Mouse (Mus musculus) limb, embryonic 12.5 days (tissue): ENCODE data around the gene Lamb3. TPM values are rescaled to one million over a fixed set of nuclear protein-coding genes. Genes with fewer than 3 reads are reported as not detected.
A peak's percentile ranks its signal among the peaks of the same experiment; 100 is the strongest.

Experiments used
- ATAC-seq: fragments of 200-750 bp; cut with Nextera tagmentation; 2 replicates; pipeline ENCODE4 v1.8.0; 2017; ENCODE audit warnings: low read depth, moderate TSS enrichment; ENCODE audit not compliant: insufficient number of reproducible peaks, insufficient read depth, low FRiP score, low TSS enrichment
- H3K27ac ChIP-seq: fragments of 300-500 bp; sonication (generic); 2 replicates; pipeline ENCODE4 v1.5.1; 2016; ENCODE audit warnings: mild to moderate bottlenecking, moderate library complexity
- H3K27me3 ChIP-seq: fragments of 300-500 bp; sonication (generic); 2 replicates; pipeline ENCODE4 v1.6.1; 2016; ENCODE audit warnings: mild to moderate bottlenecking, moderate library complexity
- H3K36me3 ChIP-seq: fragments of 300-500 bp; sonication (generic); 2 replicates; pipeline ENCODE4 v1.6.1; 2016; ENCODE audit warnings: mild to moderate bottlenecking, moderate library complexity
- H3K4me1 ChIP-seq: fragments of 300-500 bp; sonication (generic); replicated peaks from 2 replicates; pipeline ENCODE4 v1.6.1; 2016
- H3K4me2 ChIP-seq: fragments of 300-500 bp; sonication (generic); 2 replicates; pipeline ENCODE4 v1.6.1; 2016; ENCODE audit warnings: mild to moderate bottlenecking, moderate library complexity
- H3K4me3 ChIP-seq: fragments of 300-500 bp; sonication (generic); replicated peaks from 2 replicates; pipeline ENCODE4 v1.5.1; 2016; ENCODE audit warnings: mild to moderate bottlenecking
- H3K9ac ChIP-seq: fragments of 300-500 bp; sonication (generic); replicated peaks from 2 replicates; pipeline ENCODE4 v1.6.1; 2016; ENCODE audit warnings: mild to moderate bottlenecking, moderate library complexity
- H3K9me3 ChIP-seq: fragments of 300-500 bp; sonication (generic); 2 replicates; pipeline ENCODE4 v1.6.1; 2016; ENCODE audit warnings: mild to moderate bottlenecking, moderate library complexity
- WGBS: fragments of 180-500 bp; shearing (Covaris S2); methylation state at CpG from one replicate; pipeline ENCODE4 v1.1.7; 2016; 5-methylcytosine and 5-hydroxymethylcytosine counted together
- polyA plus RNA-seq: library from polyadenylated mRNA; unstranded; fragments of >200 nt; fragmentation: Nextera tagmentation; extraction: Ambion mirVana; gene quantifications from 2 replicates; pipeline ENCODE4 v1.2.1, GENCODE M21; 2016

Gene Lamb3
- polyA plus RNA-seq, 1 experiment from 2014 or later = 2.2 TPM

DNA sequence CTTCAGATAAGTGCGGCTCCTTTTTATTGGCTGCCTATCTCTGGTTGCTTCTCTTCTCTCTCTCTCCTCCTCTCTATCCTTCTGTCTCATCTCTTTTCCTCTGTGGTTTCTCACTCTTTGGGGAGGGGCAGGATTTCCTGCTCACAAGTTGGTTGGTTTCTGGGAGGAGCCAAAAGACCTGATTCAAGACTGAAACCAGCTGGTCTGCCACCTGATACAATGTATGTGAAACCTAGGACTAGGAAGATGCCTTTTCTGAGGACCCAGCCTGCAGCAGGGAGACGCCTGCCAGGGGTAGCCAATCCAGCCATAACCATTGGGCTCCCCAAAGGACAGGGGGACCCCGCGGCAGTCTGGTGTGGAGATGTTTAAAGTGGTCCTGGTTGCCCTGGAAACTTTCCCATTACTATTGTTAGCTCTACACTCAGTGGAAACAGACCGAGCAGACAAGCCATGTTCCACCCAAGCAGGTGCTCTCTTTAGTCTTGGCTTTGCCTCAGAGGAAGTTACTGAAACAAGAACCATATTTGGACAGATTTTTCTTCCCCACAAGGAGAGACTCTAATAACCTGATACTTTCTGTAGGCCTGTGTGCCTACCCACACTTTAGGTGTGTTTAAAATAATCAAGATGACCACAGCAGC, 56.6 kb downstream of the Lamb3 start, which contains the start of gene Hsd11b1:
TSS of gene Hsd11b1 (minus strand) at position 121 of the 644 bp plus-strand sequence.
- 80% methylated on average over 5 of the region's 5 CpGs for WGBS
- no peak within 1 kb of the TSS for H3K4me3 ChIP-seq
- no peak within 1 kb of the TSS for H3K9ac ChIP-seq
- H3K4me2 ChIP-seq = no peak within 1 kb of the TSS
- no peaks in the 10 kb centered on the region for H3K27me3 ChIP-seq
- no peak within 1 kb of the TSS for H3K27ac ChIP-seq
- H3K9me3 ChIP-seq = no peaks in the 10 kb centered on the region
- 0 out of 2 replicates have a peak, but pooled peaks cover 3% of the 10 kb centered on the region for H3K4me1 ChIP-seq
- no peaks in the 10 kb centered on the region for H3K36me3 ChIP-seq
- ATAC-seq = no peak

DNA sequence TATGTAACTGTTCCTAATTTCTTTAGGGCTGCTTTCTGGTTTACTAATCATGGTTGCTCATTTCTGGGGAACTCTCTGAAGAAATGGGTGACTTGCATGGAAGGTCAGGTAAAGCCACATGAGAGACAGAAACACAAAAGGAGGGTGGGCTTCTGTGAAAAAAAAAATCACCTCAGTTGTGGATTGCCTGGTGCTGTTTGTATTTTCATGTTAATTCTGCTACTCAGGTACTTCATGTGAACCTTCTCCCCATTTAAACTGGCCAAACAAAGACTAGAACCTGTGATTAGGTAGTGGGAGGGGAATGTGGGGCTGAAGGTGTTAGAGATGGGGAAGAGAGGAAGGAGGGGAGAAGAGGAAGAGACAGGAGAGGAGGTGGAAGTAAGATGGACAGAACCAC, 58.2 kb downstream of the Lamb3 start:
- Histone ChIP-seq H3K36me3 (no peaks in the 10 kb centered on the region), H3K9ac (no peak overlapping the region), H3K9me3 (no peaks in the 10 kb centered on the region), H3K27ac (no peak overlapping the region), H3K4me2 (no peak overlapping the region), H3K4me1 (0 out of 2 replicates have a peak, but pooled peaks cover 3% of the 10 kb centered on the region), H3K4me3 (no peak overlapping the region), H3K27me3 (no peaks in the 10 kb centered on the region)
- ATAC-seq = no peak

GRCm38 (mm10) chr1:193270965-193271763, 63.7 kb downstream of the Lamb3 start:
- no peaks in the 10 kb centered on the region for H3K36me3 ChIP-seq
- no peaks in the 10 kb centered on the region for H3K9me3 ChIP-seq
- H3K4me2 ChIP-seq = no peak overlapping the region
- H3K27ac ChIP-seq = no peak overlapping the region
- ATAC-seq = no peak
- 40% methylated on average over 6 of the region's 6 CpGs for whole genome bisulfite sequencing
- no peak overlapping the region for H3K9ac ChIP-seq
- H3K4me1 ChIP-seq = peaks cover 14% of the 10 kb centered on the region
- H3K27me3 ChIP-seq = no peaks in the 10 kb centered on the region
- no peak overlapping the region for H3K4me3 ChIP-seq

DNA sequence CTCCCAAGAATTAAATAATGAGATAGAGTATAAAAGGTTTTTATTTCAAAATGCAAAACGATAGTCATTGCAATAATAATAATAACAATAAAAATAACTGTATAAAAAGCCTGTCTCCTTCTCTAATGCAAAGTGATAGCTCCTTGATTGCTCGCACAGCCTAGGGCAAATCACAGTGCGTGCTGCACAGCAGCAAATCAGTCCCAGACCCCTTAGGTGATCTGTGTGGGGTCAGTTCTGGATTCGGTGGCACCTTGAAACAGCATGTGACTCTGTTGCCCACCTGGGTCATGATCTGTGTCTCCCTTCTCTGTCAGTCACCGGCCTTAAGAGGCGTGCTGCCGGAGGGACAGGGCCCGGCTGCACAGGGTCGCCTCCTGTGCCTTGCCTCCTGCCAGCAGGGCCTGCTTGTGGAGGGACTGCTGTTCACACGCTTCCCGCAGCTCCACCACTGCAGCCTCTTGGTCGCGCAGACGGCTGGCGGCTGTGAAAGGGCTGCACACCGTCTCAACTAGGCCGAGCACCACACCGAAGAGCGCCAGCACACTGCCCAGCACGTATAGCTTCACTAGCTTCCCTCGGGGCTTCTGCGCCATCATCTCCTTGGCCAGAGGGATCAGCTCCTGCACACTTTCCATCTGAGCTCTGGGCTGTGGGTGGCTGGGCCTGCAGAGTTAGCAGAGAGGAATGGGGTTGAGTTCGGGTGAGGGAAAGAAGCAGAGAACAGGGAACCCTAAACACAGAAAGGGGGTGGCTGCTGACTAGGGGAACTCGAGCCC, 64.8 kb downstream of the Lamb3 start:
- 12% methylated on average over 24 of the region's 24 CpGs for WGBS
- ATAC-seq = peak; percentile 33; the same call in 1 of the 2 replicates
- Histone ChIP-seq H3K27me3 (no peaks in the 10 kb centered on the region), H3K36me3 (no peaks in the 10 kb centered on the region), H3K9ac (peak overlapping the region; percentile 61), H3K9me3 (no peaks in the 10 kb centered on the region), H3K4me2 (peak overlapping the region; percentile 72), H3K27ac (peak overlapping the region; percentile 66), H3K4me1 (peaks cover 14% of the 10 kb centered on the region), H3K4me3 (peak overlapping the region; percentile 44)

GRCm38 (mm10) chr1:193272916-193273601, 65.6 kb downstream of the Lamb3 start, which contains the start of gene G0s2:
TSS of gene G0s2 (minus strand) at chr1:193273217.
- Histone ChIP-seq H3K4me3 (peak within 1 kb of the TSS; percentile 44), H3K4me1 (peaks cover 14% of the 10 kb centered on the region), H3K27ac (peak within 1 kb of the TSS; percentile 66), H3K9me3 (no peaks in the 10 kb centered on the region), H3K27me3 (no peaks in the 10 kb centered on the region), H3K4me2 (peak within 1 kb of the TSS; percentile 72), H3K9ac (peak within 1 kb of the TSS; percentile 61), H3K36me3 (no peaks in the 10 kb centered on the region)
- ATAC-seq = peak; percentile 70
- under 1% methylated on average over 22 of the region's 23 CpGs for WGBS

- H3K4me2 ChIP-seq = no peak overlapping the region
- no peak overlapping the region for H3K4me3 ChIP-seq
- H3K36me3 ChIP-seq = no peaks in the 10 kb centered on the region
- H3K27me3 ChIP-seq = no peaks in the 10 kb centered on the region
- H3K9me3 ChIP-seq = no peaks in the 10 kb centered on the region
- WGBS = 81% methylated on average over 8 of the region's 8 CpGs
- H3K4me1 ChIP-seq = peaks cover 19% of the 10 kb centered on the region
- no peak overlapping the region for H3K9ac ChIP-seq
- no peak for ATAC-seq
- no peak overlapping the region for H3K27ac ChIP-seq
Observed at GRCm38 (mm10) chr1:193274407-193275071, 67.0 kb downstream of the Lamb3 start.

- no peaks in the 10 kb centered on the region for H3K27me3 ChIP-seq
- H3K9ac ChIP-seq = no peak overlapping the region
- 33% methylated on average over 6 of the region's 6 CpGs for whole genome bisulfite sequencing
- H3K27ac ChIP-seq = peak overlapping the region; percentile 35; the same call in 1 of the 2 replicates
- no peak for ATAC-seq
- H3K36me3 ChIP-seq = no peaks in the 10 kb centered on the region
- H3K4me2 ChIP-seq = no peak overlapping the region
- peaks cover 7% of the 10 kb centered on the region for H3K4me1 ChIP-seq
- no peak overlapping the region for H3K4me3 ChIP-seq
- no peaks in the 10 kb centered on the region for H3K9me3 ChIP-seq
Observed at GRCm38 (mm10) chr1:193278414-193279045, 71.0 kb downstream of the Lamb3 start.

GRCm38 (mm10) chr1:193279492-193279891, 72.0 kb downstream of the Lamb3 start:
- Histone ChIP-seq H3K4me3 (no peak overlapping the region), H3K36me3 (no peaks in the 10 kb centered on the region), H3K9me3 (no peaks in the 10 kb centered on the region), H3K4me1 (peaks cover 5% of the 10 kb centered on the region; the same call in 1 of the 2 replicates), H3K4me2 (no peak overlapping the region), H3K9ac (no peak overlapping the region), H3K27me3 (no peaks in the 10 kb centered on the region), H3K27ac (no peak overlapping the region)
- 89% methylated on average over 4 of the region's 4 CpGs for WGBS
- no peak for ATAC-seq

DNA sequence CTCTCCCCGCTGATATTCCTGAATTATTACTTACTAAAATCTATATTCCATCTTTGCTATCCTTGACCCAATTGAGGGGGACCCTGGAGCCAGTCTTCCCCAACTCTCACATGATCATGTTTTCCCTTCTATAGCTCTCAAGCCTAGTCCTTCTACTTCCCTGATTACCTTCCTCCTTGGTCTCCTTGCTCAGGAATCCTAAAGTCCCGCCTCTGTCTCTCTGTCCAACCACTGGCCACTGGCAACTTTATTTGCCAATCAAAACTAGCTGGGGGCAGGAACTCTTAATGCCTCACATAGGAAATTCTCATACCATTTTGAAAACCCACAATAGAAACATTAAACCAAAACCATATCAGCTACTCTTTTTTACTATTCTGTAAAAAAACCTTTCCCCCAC, 73.8 kb downstream of the Lamb3 start:
- Histone ChIP-seq H3K27me3 (no peaks in the 10 kb centered on the region), H3K9ac (no peak overlapping the region), H3K4me1 (peaks cover 5% of the 10 kb centered on the region; the same call in 1 of the 2 replicates), H3K9me3 (no peaks in the 10 kb centered on the region), H3K4me2 (no peak overlapping the region), H3K4me3 (no peak overlapping the region), H3K27ac (no peak overlapping the region), H3K36me3 (no peaks in the 10 kb centered on the region)
- WGBS = 79% methylated on average over 2 of the region's 2 CpGs
- no peak for ATAC-seq

DNA sequence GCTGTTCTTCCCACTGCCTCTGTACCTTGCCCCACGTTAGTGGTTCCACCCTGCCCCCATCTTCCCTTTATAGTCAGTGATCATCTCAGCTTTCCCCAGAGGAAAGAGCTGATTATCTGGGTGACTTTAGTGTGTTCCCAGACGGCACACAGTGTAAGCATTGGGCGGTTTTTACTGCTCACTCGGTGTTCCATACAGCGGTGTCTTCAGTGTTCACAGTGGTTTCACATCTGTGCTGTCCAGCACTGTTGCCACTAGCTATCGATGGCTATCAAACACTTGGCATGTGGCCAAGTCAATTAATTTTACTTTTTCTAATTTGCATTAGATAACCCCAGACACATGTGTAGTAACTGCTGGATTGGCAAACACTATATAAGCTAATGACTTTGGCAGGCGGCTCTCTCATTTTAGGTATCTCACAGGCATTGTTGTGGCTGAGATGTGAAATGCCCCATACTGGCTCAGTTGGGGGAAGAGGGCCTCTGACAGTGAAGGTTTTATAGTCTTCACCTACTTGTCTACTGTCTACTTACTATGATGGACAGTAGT, 76.8 kb downstream of the Lamb3 start:
- Histone ChIP-seq H3K9me3 (no peaks in the 10 kb centered on the region), H3K27ac (no peak overlapping the region), H3K9ac (no peak overlapping the region), H3K4me1 (no peaks in the 10 kb centered on the region), H3K36me3 (no peaks in the 10 kb centered on the region), H3K27me3 (no peaks in the 10 kb centered on the region), H3K4me3 (no peak overlapping the region), H3K4me2 (no peak overlapping the region)
- peak; percentile 47 for ATAC-seq
- WGBS = 74% methylated on average over 7 of the region's 7 CpGs
